Mouse (Mus musculus) erythroblast, embryonic 14.5 days (primary cell): ENCODE measurements at regions not wholly inside any gene's neighbourhood (a gene's known extent, or its start where the extent isn't known, plus 50 kb on each side); places are given as distances from the start of the nearest gene placed in this dataset.

ENCODE experiments used
- H3K27me3 ChIP-seq: 2 replicates; pipeline ENCODE4 v1.6.1; 2012; ENCODE audit warnings: inconsistent platforms; ENCODE audit not compliant: control insufficient read depth
- H3K36me3 ChIP-seq: 2 replicates; pipeline ENCODE4 v1.6.1; 2012; ENCODE audit warnings: mild to moderate bottlenecking, inconsistent platforms; ENCODE audit not compliant: control insufficient read depth
- H3K4me1 ChIP-seq: 2 replicates; pipeline ENCODE4 v1.6.1; 2012; ENCODE audit warnings: inconsistent platforms; ENCODE audit not compliant: control insufficient read depth
- H3K4me3 ChIP-seq: replicated peaks from 2 replicates; pipeline ENCODE3; 2012; ENCODE audit warnings: moderate library complexity, mild to moderate bottlenecking, inconsistent platforms
- H3K9me3 ChIP-seq: 2 replicates; pipeline ENCODE4 v1.6.1; 2012; ENCODE audit warnings: low read length, inconsistent platforms, mixed read lengths; ENCODE audit not compliant: control insufficient read depth
- GATA1 ChIP-seq: IDR thresholded peaks from 2 replicates; pipeline ENCODE4 v1.6.1; 2012; ENCODE audit warnings: low read length, inconsistent platforms, mixed read lengths
- TAL1 ChIP-seq: IDR thresholded peaks from 3 replicates; pipeline ENCODE4 v1.6.1; 2012; ENCODE audit warnings: low read length, inconsistent platforms, mixed read lengths

GRCm38 (mm10) chr13:37517055-37517807, 172.2 kb downstream of the Ly86 start:
- H3K9me3 ChIP-seq, result no peaks in the 10 kb centered on the region
- H3K27me3 ChIP-seq, result no peaks in the 10 kb centered on the region
- no peak overlapping the region for H3K4me3 ChIP-seq
- H3K4me1 ChIP-seq, result no peaks in the 10 kb centered on the region
- no peaks in the 10 kb centered on the region for H3K36me3 ChIP-seq
- TF ChIP-seq GATA1 (no peak), TAL1 (no peak)

- H3K4me3 ChIP-seq, result no peak overlapping the region
- H3K9me3 ChIP-seq, result no peaks in the 10 kb centered on the region
- H3K27me3 ChIP-seq, result no peaks in the 10 kb centered on the region
- no peaks in the 10 kb centered on the region for H3K4me1 ChIP-seq
- no peak for TF ChIP-seq TAL1
- H3K36me3 ChIP-seq, result no peaks in the 10 kb centered on the region
Measured at GRCm38 (mm10) chr13:37519948-37520347, 174.9 kb downstream of the Ly86 start.

- H3K4me1 ChIP-seq, result no peaks in the 10 kb centered on the region
- H3K36me3 ChIP-seq, result no peaks in the 10 kb centered on the region
- H3K27me3 ChIP-seq, result no peaks in the 10 kb centered on the region
- H3K9me3 ChIP-seq, result no peaks in the 10 kb centered on the region
- no peak overlapping the region for H3K4me3 ChIP-seq
- TF ChIP-seq GATA1 (no peak), TAL1 (no peak)
Measured at GRCm38 (mm10) chr13:37525097-37525726, 180.2 kb downstream of the Ly86 start.

GRCm38 (mm10) chr13:37526102-37526501, 181.1 kb downstream of the Ly86 start:
- no peaks in the 10 kb centered on the region for H3K9me3 ChIP-seq
- no peaks in the 10 kb centered on the region for H3K36me3 ChIP-seq
- H3K27me3 ChIP-seq, result no peaks in the 10 kb centered on the region
- TF ChIP-seq GATA1, result no peak
- no peaks in the 10 kb centered on the region for H3K4me1 ChIP-seq
- H3K4me3 ChIP-seq, result no peak overlapping the region

- no peaks in the 10 kb centered on the region for H3K4me1 ChIP-seq
- H3K9me3 ChIP-seq, result no peaks in the 10 kb centered on the region
- no peak overlapping the region for H3K4me3 ChIP-seq
- no peaks in the 10 kb centered on the region for H3K36me3 ChIP-seq
- TF ChIP-seq GATA1, result no peak
- no peak for TF ChIP-seq TAL1
- H3K27me3 ChIP-seq, result no peaks in the 10 kb centered on the region
Measured at GRCm38 (mm10) chr13:37528380-37528779, 183.4 kb downstream of the Ly86 start.

GRCm38 (mm10) chr13:37528876-37529275, 183.9 kb downstream of the Ly86 start:
- Histone ChIP-seq H3K27me3 (no peaks in the 10 kb centered on the region), H3K4me1 (no peaks in the 10 kb centered on the region), H3K4me3 (no peak overlapping the region), H3K36me3 (no peaks in the 10 kb centered on the region), H3K9me3 (no peaks in the 10 kb centered on the region)
- no peak for TF ChIP-seq GATA1

GRCm38 (mm10) chr13:37531512-37532183, 186.6 kb downstream of the Ly86 start:
- TF ChIP-seq TAL1 (no peak), GATA1 (no peak)
- Histone ChIP-seq H3K4me1 (no peaks in the 10 kb centered on the region), H3K9me3 (no peaks in the 10 kb centered on the region)

GRCm38 (mm10) chr13:37532596-37533170, 187.7 kb downstream of the Ly86 start:
- H3K4me1 ChIP-seq, result no peaks in the 10 kb centered on the region
- no peaks in the 10 kb centered on the region for H3K36me3 ChIP-seq
- H3K27me3 ChIP-seq, result no peaks in the 10 kb centered on the region
- no peaks in the 10 kb centered on the region for H3K9me3 ChIP-seq
- H3K4me3 ChIP-seq, result no peak overlapping the region
- TF ChIP-seq TAL1, result no peak
- no peak for TF ChIP-seq GATA1

More at GRCm38 (mm10) chr13:37531512-37532183, 186.6 kb downstream of the Ly86 start:
- H3K36me3 ChIP-seq, result no peaks in the 10 kb centered on the region
- H3K27me3 ChIP-seq, result no peaks in the 10 kb centered on the region
- H3K4me3 ChIP-seq, result no peak overlapping the region

GRCm38 (mm10) chr13:37533851-37534250, 188.8 kb downstream of the Ly86 start:
- Histone ChIP-seq H3K36me3 (no peaks in the 10 kb centered on the region), H3K4me3 (no peak overlapping the region), H3K4me1 (no peaks in the 10 kb centered on the region), H3K27me3 (no peaks in the 10 kb centered on the region), H3K9me3 (no peaks in the 10 kb centered on the region)
- TF ChIP-seq TAL1, result no peak
- TF ChIP-seq GATA1, result no peak

- no peaks in the 10 kb centered on the region for H3K27me3 ChIP-seq
- H3K36me3 ChIP-seq, result no peaks in the 10 kb centered on the region
- no peak for TF ChIP-seq GATA1
- no peak for TF ChIP-seq TAL1
Measured at GRCm38 (mm10) chr13:37537330-37537729, 192.3 kb downstream of the Ly86 start.

More at GRCm38 (mm10) chr13:37537330-37537729, 192.3 kb downstream of the Ly86 start:
- H3K4me1 ChIP-seq, result no peaks in the 10 kb centered on the region
- H3K4me3 ChIP-seq, result no peak overlapping the region
- H3K9me3 ChIP-seq, result no peaks in the 10 kb centered on the region
